Mouse (Mus musculus) MEL (cell line): Measurements from ENCODE around the gene Fam20b. TPM values are rescaled to one million over a fixed set of nuclear protein-coding genes. Genes with fewer than 3 reads are reported as not detected.
A peak's percentile ranks its signal among the peaks of the same experiment; 100 is the strongest.

Source experiments
- DNase-seq: peaks from one replicate; pipeline ENCODE4 v3.0.0; 2011; ENCODE audit warnings: low read depth, low spot score
- H3K27ac ChIP-seq: 2 replicates; pipeline ENCODE4 v1.5.1; 2012; ENCODE audit warnings: low read depth, mild to moderate bottlenecking, control low read depth, low read length, moderate library complexity; ENCODE audit not compliant: control insufficient read depth
- H3K27me3 ChIP-seq, 2 experiments: fragments of 150-350 bp in 1 of 2; sonication (generic) in 1 of 2; 2 replicates each; pipeline ENCODE4 v1.6.1; 2012; ENCODE audit warnings: low read length in 2 of 2, mild to moderate bottlenecking in 2 of 2, improper control_type of control experiment in 1 of 2, moderate library complexity in 1 of 2; ENCODE audit not compliant: insufficient read depth in 2 of 2, control insufficient read depth in 1 of 2
- H3K36me3 ChIP-seq, 2 experiments: 2 replicates each; pipeline ENCODE4 v1.6.1; 2012 to 2014; ENCODE audit warnings: low read length in 2 of 2, improper control_type of control experiment in 1 of 2, inconsistent platforms in 1 of 2, mild to moderate bottlenecking in 1 of 2; ENCODE audit not compliant: insufficient read depth in 2 of 2, control insufficient read depth in 1 of 2
- H3K4me1 ChIP-seq, 2 experiments: fragments of 150-350 bp in 1 of 2; sonication (generic) in 1 of 2; 2 replicates each; pipeline ENCODE4 v1.6.1; 2012; ENCODE audit warnings: low read length in 2 of 2, improper control_type of control experiment in 1 of 2, mild to moderate bottlenecking in 1 of 2; ENCODE audit not compliant: insufficient read depth in 2 of 2, control insufficient read depth in 1 of 2
- H3K4me3 ChIP-seq, 2 experiments: fragments of 150-350 bp in 1 of 2; sonication (generic) in 1 of 2; 2 replicates each; pipeline ENCODE4 v1.5.1; 2012; ENCODE audit warnings: low read depth in 2 of 2, low read length in 2 of 2, mild to moderate bottlenecking in 2 of 2, moderate library complexity in 2 of 2, control low read depth in 1 of 2, improper control_type of control experiment in 1 of 2; ENCODE audit not compliant: control insufficient read depth in 1 of 2, insufficient read depth in 1 of 2
- H3K79me2 ChIP-seq: 2 replicates; pipeline ENCODE4 v1.6.1; 2012; ENCODE audit warnings: mild to moderate bottlenecking, low read length, moderate library complexity; ENCODE audit not compliant: control insufficient read depth, poor library complexity, insufficient read depth
- H3K9ac ChIP-seq: 2 replicates; pipeline ENCODE4 v1.6.1; 2012; ENCODE audit warnings: low read depth, mild to moderate bottlenecking, control low read depth, low read length, moderate library complexity; ENCODE audit not compliant: control insufficient read depth, poor library complexity, severe bottlenecking
- H3K9me3 ChIP-seq: fragments of 150-350 bp; sonication (generic); replicated peaks from 2 replicates; pipeline ENCODE4 v1.6.1; 2012; ENCODE audit warnings: mild to moderate bottlenecking, low read length, improper control_type of control experiment, moderate library complexity; ENCODE audit not compliant: insufficient read depth
- BHLHE40 ChIP-seq: IDR thresholded peaks from 2 replicates; pipeline ENCODE4 v1.6.1; 2012; ENCODE audit warnings: low read depth, mild to moderate bottlenecking, inconsistent platforms, low read length, improper control_type of control experiment, borderline replicate concordance
- CHD1 ChIP-seq: IDR thresholded peaks from 2 replicates; pipeline ENCODE4 v1.6.1; 2012; ENCODE audit warnings: low read depth, mild to moderate bottlenecking, inconsistent platforms, low read length, improper control_type of control experiment
- CHD2 ChIP-seq: IDR thresholded peaks from 2 replicates; pipeline ENCODE4 v1.6.1; 2011; ENCODE audit warnings: low read length, improper control_type of control experiment
- CTCF ChIP-seq, 3 experiments: IDR thresholded peaks in 2 of 3; conservative IDR thresholded peaks in 1 of 3; 2 replicates each; pipeline ENCODE4 v1.5.1; 2011 to 2012; ENCODE audit warnings: low read length in 3 of 3, low read depth in 2 of 3, mild to moderate bottlenecking in 2 of 3, improper control_type of control experiment in 1 of 3, inconsistent platforms in 1 of 3, mixed read lengths in 1 of 3, moderate library complexity in 1 of 3; ENCODE audit not compliant: control insufficient read depth in 1 of 3, insufficient read depth in 1 of 3, poor library complexity in 1 of 3, severe bottlenecking in 1 of 3
- ELF1 ChIP-seq: IDR thresholded peaks from 2 replicates; pipeline ENCODE4 v1.6.1; 2014; ENCODE audit warnings: low read depth, mild to moderate bottlenecking, inconsistent platforms, low read length, improper control_type of control experiment, moderate library complexity
- EP300 ChIP-seq, 2 experiments: IDR thresholded peaks; 2 replicates each; pipeline ENCODE4 v1.6.1; 2011; ENCODE audit warnings: improper control_type of control experiment in 2 of 2, low read length in 2 of 2, low read depth in 1 of 2, mild to moderate bottlenecking in 1 of 2
- ETS1 ChIP-seq: IDR thresholded peaks from 2 replicates; pipeline ENCODE4 v1.6.1; 2012; ENCODE audit warnings: low read depth, mild to moderate bottlenecking, inconsistent platforms, low read length, improper control_type of control experiment, moderate library complexity
- GATA1 ChIP-seq: IDR thresholded peaks from 2 replicates; pipeline ENCODE4 v1.6.1; 2011; ENCODE audit warnings: low read depth, low read length, improper control_type of control experiment
- HCFC1 ChIP-seq: IDR thresholded peaks from 2 replicates; pipeline ENCODE4 v1.6.1; 2012; ENCODE audit warnings: low read depth, mild to moderate bottlenecking, inconsistent platforms, low read length, improper control_type of control experiment, moderate library complexity
- JUND ChIP-seq: IDR thresholded peaks from 2 replicates; pipeline ENCODE4 v1.6.1; 2011; ENCODE audit warnings: low read depth, mild to moderate bottlenecking, improper control_type of control experiment, low read length
- MAFK ChIP-seq: IDR thresholded peaks from 2 replicates; pipeline ENCODE4 v1.6.1; 2011; ENCODE audit warnings: low read depth, mild to moderate bottlenecking, low read length, improper control_type of control experiment, borderline replicate concordance
- MAX ChIP-seq: IDR thresholded peaks from 2 replicates; pipeline ENCODE4 v1.6.1; 2011; ENCODE audit warnings: low read length, improper control_type of control experiment
- MAZ ChIP-seq: IDR thresholded peaks from 2 replicates; pipeline ENCODE4 v1.6.1; 2012; ENCODE audit warnings: low read depth, mild to moderate bottlenecking, inconsistent platforms, low read length, improper control_type of control experiment
- MEF2A ChIP-seq: IDR thresholded peaks from 2 replicates; pipeline ENCODE4 v1.6.1; 2014; ENCODE audit warnings: low read depth, mild to moderate bottlenecking, inconsistent platforms, low read length, improper control_type of control experiment; ENCODE audit not compliant: poor library complexity, insufficient replicate concordance, severe bottlenecking; ENCODE audit errors: extremely low read depth
- MXI1 ChIP-seq: IDR thresholded peaks from 2 replicates; pipeline ENCODE4 v1.6.1; 2011; ENCODE audit warnings: mild to moderate bottlenecking, low read depth, low read length, improper control_type of control experiment
- MYB ChIP-seq: IDR thresholded peaks from 2 replicates; pipeline ENCODE4 v1.6.1; 2011; ENCODE audit warnings: mild to moderate bottlenecking, low read depth, low read length, improper control_type of control experiment
- MYC ChIP-seq: IDR thresholded peaks from 2 replicates; pipeline ENCODE4 v1.6.1; 2011; ENCODE audit warnings: low read depth, mild to moderate bottlenecking, low read length, improper control_type of control experiment, moderate library complexity
- NRF1 ChIP-seq: IDR thresholded peaks from 2 replicates; pipeline ENCODE4 v1.6.1; 2014; ENCODE audit warnings: low read depth, mild to moderate bottlenecking, inconsistent platforms, low read length, improper control_type of control experiment, moderate library complexity; ENCODE audit not compliant: poor library complexity, insufficient read depth, severe bottlenecking
- POLR2A ChIP-seq, 2 experiments: IDR thresholded peaks; 2 replicates each; pipeline ENCODE4 v1.6.1; 2011 to 2012; ENCODE audit warnings: low read length in 2 of 2, mild to moderate bottlenecking in 2 of 2, control low read depth in 1 of 2, improper control_type of control experiment in 1 of 2, low read depth in 1 of 2, moderate library complexity in 1 of 2; ENCODE audit not compliant: control insufficient read depth in 1 of 2, insufficient read depth in 1 of 2, poor library complexity in 1 of 2
- POLR2AphosphoS2 ChIP-seq: IDR thresholded peaks from 2 replicates; pipeline ENCODE4 v1.6.1; 2011; ENCODE audit warnings: low read length, improper control_type of control experiment
- POLR2AphosphoS5 ChIP-seq: IDR thresholded peaks from 2 replicates; pipeline ENCODE4 v1.6.1; 2012; ENCODE audit warnings: low read depth, borderline replicate concordance, mild to moderate bottlenecking, inconsistent platforms, low read length, moderate library complexity, mixed read lengths
- RAD21 ChIP-seq: IDR thresholded peaks from 2 replicates; pipeline ENCODE4 v1.6.1; 2011; ENCODE audit warnings: mild to moderate bottlenecking, low read depth, low read length, improper control_type of control experiment
- SIN3A ChIP-seq: IDR thresholded peaks from 2 replicates; pipeline ENCODE4 v1.6.1; 2012; ENCODE audit warnings: low read length, improper control_type of control experiment, inconsistent platforms
- TAL1 ChIP-seq: IDR thresholded peaks from 2 replicates; pipeline ENCODE4 v1.6.1; 2012; ENCODE audit warnings: mild to moderate bottlenecking, inconsistent platforms, low read length, moderate library complexity, mixed read lengths
- TCF12 ChIP-seq: IDR thresholded peaks from 2 replicates; pipeline ENCODE4 v1.6.1; 2014; ENCODE audit warnings: low read depth, mild to moderate bottlenecking, inconsistent platforms, low read length, improper control_type of control experiment, moderate library complexity
- UBTF ChIP-seq: IDR thresholded peaks from 2 replicates; pipeline ENCODE4 v1.6.1; 2012; ENCODE audit warnings: low read depth, mild to moderate bottlenecking, inconsistent platforms, low read length, improper control_type of control experiment, moderate library complexity, borderline replicate concordance; ENCODE audit not compliant: insufficient read depth
- USF2 ChIP-seq, 2 experiments: IDR thresholded peaks; 2 replicates each; pipeline ENCODE4 v1.6.1; 2011 to 2012; ENCODE audit warnings: improper control_type of control experiment in 2 of 2, low read length in 2 of 2, borderline replicate concordance in 1 of 2, inconsistent platforms in 1 of 2, low read depth in 1 of 2, mild to moderate bottlenecking in 1 of 2; ENCODE audit not compliant: insufficient read depth in 1 of 2
- ZC3H11A ChIP-seq: IDR thresholded peaks from 2 replicates; pipeline ENCODE4 v1.6.1; 2012; ENCODE audit warnings: low read depth, mild to moderate bottlenecking, inconsistent platforms, low read length, improper control_type of control experiment
- ZKSCAN1 ChIP-seq: IDR thresholded peaks from 2 replicates; pipeline ENCODE4 v1.6.1; 2012; ENCODE audit warnings: low read depth, mild to moderate bottlenecking, inconsistent platforms, low read length, improper control_type of control experiment, moderate library complexity
- ZMIZ1 ChIP-seq: IDR thresholded peaks from 2 replicates; pipeline ENCODE4 v1.6.1; 2012; ENCODE audit warnings: low read depth, mild to moderate bottlenecking, inconsistent platforms, low read length, improper control_type of control experiment, moderate library complexity
- polyA plus RNA-seq, 2 experiments: library from polyadenylated mRNA; stranded (reverse) in 1 of 2; unstranded in 1 of 2; fragments of >175 nt in 1 of 2; fragments of >200 nt in 1 of 2; gene quantifications; 2 replicates each; pipeline versions ENCODE4 v1.2.1 to v1.2.4; 2012; ENCODE audit warnings: low replicate concordance in 2 of 2, low read depth in 1 of 2; ENCODE audit not compliant: insufficient read length in 2 of 2, insufficient read depth in 1 of 2, missing spikeins in 1 of 2
- total RNA-seq: library from RNA; depleted of rRNA; stranded (reverse); fragments of 300-350 nt; gene quantifications from 2 replicates; pipeline ENCODE4 v1.2.3, GENCODE M21; 2012

Gene Fam20b
- total and polyA plus RNA-seq, 3 experiments: 19.6 to 22.0 TPM; not detected in 1

GRCm38 (mm10) chr1:156673476-156674194, 45.3 kb downstream of the Fam20b start (continued):
- TF ChIP-seq RAD21: no peak
- TF ChIP-seq ZKSCAN1: no peak
- TF ChIP-seq CHD1: 0 out of 2 replicates have a peak, but pooled peaks have one; percentile 80
- peak; percentile 30; the same call in 1 of the 2 replicates for TF ChIP-seq ETS1
- TF ChIP-seq TAL1: no peak
- no peak for TF ChIP-seq CHD2
- TF ChIP-seq HCFC1: no peak
- no peak for TF ChIP-seq TCF12
- TF ChIP-seq MAX: no peak; the same call in 1 of the 2 replicates
- TF ChIP-seq USF2 (IDR thresholded peaks at IDR 0.05; ENCODE audit: borderline replicate concordance in 1 of 2, insufficient read depth in 1 of 2, low read depth in 1 of 2, low read length in 2 of 2): no peak
- TF ChIP-seq, all 39 proteins: peak for 14

- Histone ChIP-seq H3K79me2 (no peaks in the 10 kb centered on the region; the same call in 1 of the 2 replicates), H3K36me3 (peaks cover 0 to 3% of the 10 kb centered on the region in 2 experiments; a peak in 2 of 4 replicates), H3K27me3 (no peaks in the 10 kb centered on the region), H3K9me3 (no peaks in the 10 kb centered on the region), H3K27ac (peak overlapping the region; percentile 74), H3K9ac (peak overlapping the region; percentile 82), H3K4me3 (peak overlapping the region; percentile 83 to 97), H3K4me1 (peaks cover 0 to under 1% of the 10 kb centered on the region in 2 experiments; a peak in 1 of 4 replicates)
- DNase-seq: peak; percentile 83
- TF ChIP-seq CHD1 (no peak; the same call in 1 of the 2 replicates), CTCF (IDR thresholded peaks at IDR 0.05 in 2 of 3, conservative IDR thresholded peaks at IDR 0.05 in 1 of 3; ENCODE audit: control insufficient read depth in 1 of 3, insufficient read depth in 1 of 3, low read depth in 2 of 3, low read length in 3 of 3, poor library complexity in 1 of 3, severe bottlenecking in 1 of 3) (no peak), UBTF (no peak), EP300 (IDR thresholded peaks at IDR 0.05; ENCODE audit: low read depth in 1 of 2, low read length in 2 of 2) (no peak), TAL1 (no peak), JUND (no peak), ETS1 (0 out of 2 replicates have a peak, but pooled peaks have one; percentile 5), TCF12 (no peak), ELF1 (peak; percentile 40; the same call in 1 of the 2 replicates), MAZ (no peak), POLR2AphosphoS2 (no peak), USF2 (IDR thresholded peaks at IDR 0.05; ENCODE audit: borderline replicate concordance in 1 of 2, insufficient read depth in 1 of 2, low read depth in 1 of 2, low read length in 2 of 2) (no peak), ZKSCAN1 (no peak), POLR2AphosphoS5 (no peak), POLR2A (IDR thresholded peaks at IDR 0.05; ENCODE audit: control insufficient read depth in 1 of 2, insufficient read depth in 1 of 2, low read depth in 1 of 2, low read length in 2 of 2, poor library complexity in 1 of 2) (peak in 1 of 2 experiments; percentile 49; a peak in 1 of 4 replicates), MYB (no peak), SIN3A (peak; percentile 86), HCFC1 (no peak), ZC3H11A (no peak), NRF1 (no peak), ZMIZ1 (no peak), MEF2A (no peak), MAFK (no peak), RAD21 (no peak), MYC (peak; percentile 97), BHLHE40 (peak; percentile 67; the same call in 1 of the 2 replicates), MXI1 (peak; percentile 93), GATA1 (no peak)
Measured at GRCm38 (mm10) chr1:156672720-156673475, 46.0 kb downstream of the Fam20b start.
